Mouse (Mus musculus) lung, adult 2 months (tissue): ENCODE measurements around the gene Zfp366.

Source experiments
- CTCF ChIP-seq: fragments of 200-500 bp; IDR thresholded peaks from 2 replicates; pipeline ENCODE4 v1.5.1; 2011; ENCODE audit warnings: mild to moderate bottlenecking, low read length, control low read depth; ENCODE audit not compliant: insufficient read depth
- POLR2A ChIP-seq: fragments of 200-500 bp; IDR thresholded peaks from 2 replicates; pipeline ENCODE4 v1.6.1; 2011; ENCODE audit warnings: low read depth, mild to moderate bottlenecking, control low read depth, low read length, borderline replicate concordance; ENCODE audit errors: extremely low read depth

GRCm38 (mm10) chr13:99245916-99246460, 61.4 kb downstream of the Zfp366 start:
- TF ChIP-seq CTCF (no peak), POLR2A (no peak)
